Mouse (Mus musculus): ENCODE data around the gene Hras.

- TF ChIP-seq EP300 (IDR thresholded peaks at IDR 0.05; ENCODE audit: low read depth): no peak
- TF ChIP-seq CTCF (IDR thresholded peaks at IDR 0.05; ENCODE audit: low read depth): no peak
These were observed 24.5 kb downstream of the Hras start for GRCm38 (mm10) chr7:141169300-141169699.

Data from liver, embryonic 14.5 days (tissue).